Mouse (Mus musculus): ENCODE measurements around the gene Cotl1.

DNA sequence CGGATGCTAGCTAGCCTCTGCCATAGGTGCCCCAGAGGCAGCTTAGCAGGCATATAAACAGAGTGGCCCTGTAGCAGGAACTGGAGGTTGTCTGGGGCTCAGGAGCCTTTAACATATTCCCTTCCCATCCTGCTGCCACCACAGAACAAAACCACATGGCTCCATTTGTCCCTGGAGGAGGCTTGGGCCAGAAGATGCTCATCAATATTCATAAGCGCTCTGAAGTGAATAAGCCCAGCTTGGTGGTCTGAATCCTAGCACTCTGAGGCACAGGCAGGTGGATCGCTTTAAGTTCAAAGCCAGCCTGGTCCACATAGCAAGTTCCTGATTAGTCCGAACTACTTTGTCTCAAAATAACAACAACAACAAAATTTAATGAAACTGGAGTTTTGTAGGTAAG is 47.7 kb upstream of the Cotl1 start:
- TF ChIP-seq CTCF (conservative IDR thresholded peaks at IDR 0.05; ENCODE audit: low read length), result no peak
- TF ChIP-seq NANOG (IDR thresholded peaks at IDR 0.05; ENCODE audit: borderline replicate concordance, low read length), result no peak
